Mouse (Mus musculus) MEL (cell line): ENCODE data around the gene Olfr1279. TPM values are rescaled to one million over a fixed set of nuclear protein-coding genes. Genes with fewer than 3 reads are reported as not detected.

Experiments
- DNase-seq: peaks from one replicate; pipeline ENCODE4 v3.0.0; 2011; ENCODE audit warnings: low read depth, low spot score
- H3K27ac ChIP-seq: 2 replicates; pipeline ENCODE4 v1.5.1; 2012; ENCODE audit warnings: low read depth, mild to moderate bottlenecking, control low read depth, low read length, moderate library complexity; ENCODE audit not compliant: control insufficient read depth
- H3K27me3 ChIP-seq, 2 experiments: fragments of 150-350 bp in 1 of 2; sonication (generic) in 1 of 2; 2 replicates each; pipeline ENCODE4 v1.6.1; 2012; ENCODE audit warnings: low read length in 2 of 2, mild to moderate bottlenecking in 2 of 2, improper control_type of control experiment in 1 of 2, moderate library complexity in 1 of 2; ENCODE audit not compliant: insufficient read depth in 2 of 2, control insufficient read depth in 1 of 2
- H3K36me3 ChIP-seq, 2 experiments: 2 replicates each; pipeline ENCODE4 v1.6.1; 2012 to 2014; ENCODE audit warnings: low read length in 2 of 2, improper control_type of control experiment in 1 of 2, inconsistent platforms in 1 of 2, mild to moderate bottlenecking in 1 of 2; ENCODE audit not compliant: insufficient read depth in 2 of 2, control insufficient read depth in 1 of 2
- H3K4me1 ChIP-seq, 2 experiments: fragments of 150-350 bp in 1 of 2; sonication (generic) in 1 of 2; 2 replicates each; pipeline ENCODE4 v1.6.1; 2012; ENCODE audit warnings: low read length in 2 of 2, improper control_type of control experiment in 1 of 2, mild to moderate bottlenecking in 1 of 2; ENCODE audit not compliant: insufficient read depth in 2 of 2, control insufficient read depth in 1 of 2
- H3K4me3 ChIP-seq, 2 experiments: fragments of 150-350 bp in 1 of 2; sonication (generic) in 1 of 2; 2 replicates each; pipeline ENCODE4 v1.5.1; 2012; ENCODE audit warnings: low read depth in 2 of 2, low read length in 2 of 2, mild to moderate bottlenecking in 2 of 2, moderate library complexity in 2 of 2, control low read depth in 1 of 2, improper control_type of control experiment in 1 of 2; ENCODE audit not compliant: control insufficient read depth in 1 of 2, insufficient read depth in 1 of 2
- H3K79me2 ChIP-seq: 2 replicates; pipeline ENCODE4 v1.6.1; 2012; ENCODE audit warnings: mild to moderate bottlenecking, low read length, moderate library complexity; ENCODE audit not compliant: control insufficient read depth, poor library complexity, insufficient read depth
- H3K9ac ChIP-seq: 2 replicates; pipeline ENCODE4 v1.6.1; 2012; ENCODE audit warnings: low read depth, mild to moderate bottlenecking, control low read depth, low read length, moderate library complexity; ENCODE audit not compliant: control insufficient read depth, poor library complexity, severe bottlenecking
- H3K9me3 ChIP-seq: fragments of 150-350 bp; sonication (generic); replicated peaks from 2 replicates; pipeline ENCODE4 v1.6.1; 2012; ENCODE audit warnings: mild to moderate bottlenecking, low read length, improper control_type of control experiment, moderate library complexity; ENCODE audit not compliant: insufficient read depth
- BHLHE40 ChIP-seq: IDR thresholded peaks from 2 replicates; pipeline ENCODE4 v1.6.1; 2012; ENCODE audit warnings: low read depth, mild to moderate bottlenecking, inconsistent platforms, low read length, improper control_type of control experiment, borderline replicate concordance
- CHD2 ChIP-seq: IDR thresholded peaks from 2 replicates; pipeline ENCODE4 v1.6.1; 2011; ENCODE audit warnings: low read length, improper control_type of control experiment
- E2F4 ChIP-seq: IDR thresholded peaks from 2 replicates; pipeline ENCODE4 v1.6.1; 2011; ENCODE audit warnings: low read depth, low read length, improper control_type of control experiment, borderline replicate concordance
- ELF1 ChIP-seq: IDR thresholded peaks from 2 replicates; pipeline ENCODE4 v1.6.1; 2014; ENCODE audit warnings: low read depth, mild to moderate bottlenecking, inconsistent platforms, low read length, improper control_type of control experiment, moderate library complexity
- GATA1 ChIP-seq: IDR thresholded peaks from 2 replicates; pipeline ENCODE4 v1.6.1; 2011; ENCODE audit warnings: low read depth, low read length, improper control_type of control experiment
- HCFC1 ChIP-seq: IDR thresholded peaks from 2 replicates; pipeline ENCODE4 v1.6.1; 2012; ENCODE audit warnings: low read depth, mild to moderate bottlenecking, inconsistent platforms, low read length, improper control_type of control experiment, moderate library complexity
- MAX ChIP-seq: IDR thresholded peaks from 2 replicates; pipeline ENCODE4 v1.6.1; 2011; ENCODE audit warnings: low read length, improper control_type of control experiment
- MAZ ChIP-seq: IDR thresholded peaks from 2 replicates; pipeline ENCODE4 v1.6.1; 2012; ENCODE audit warnings: low read depth, mild to moderate bottlenecking, inconsistent platforms, low read length, improper control_type of control experiment
- MXI1 ChIP-seq: IDR thresholded peaks from 2 replicates; pipeline ENCODE4 v1.6.1; 2011; ENCODE audit warnings: mild to moderate bottlenecking, low read depth, low read length, improper control_type of control experiment
- MYC ChIP-seq: IDR thresholded peaks from 2 replicates; pipeline ENCODE4 v1.6.1; 2011; ENCODE audit warnings: low read depth, mild to moderate bottlenecking, low read length, improper control_type of control experiment, moderate library complexity
- NELFE ChIP-seq: IDR thresholded peaks from 2 replicates; pipeline ENCODE4 v1.6.1; 2011; ENCODE audit warnings: low read depth, low read length, improper control_type of control experiment
- NRF1 ChIP-seq: IDR thresholded peaks from 2 replicates; pipeline ENCODE4 v1.6.1; 2014; ENCODE audit warnings: low read depth, mild to moderate bottlenecking, inconsistent platforms, low read length, improper control_type of control experiment, moderate library complexity; ENCODE audit not compliant: poor library complexity, insufficient read depth, severe bottlenecking
- POLR2A ChIP-seq, 2 experiments: IDR thresholded peaks; 2 replicates each; pipeline ENCODE4 v1.6.1; 2011 to 2012; ENCODE audit warnings: low read length in 2 of 2, mild to moderate bottlenecking in 2 of 2, control low read depth in 1 of 2, improper control_type of control experiment in 1 of 2, low read depth in 1 of 2, moderate library complexity in 1 of 2; ENCODE audit not compliant: control insufficient read depth in 1 of 2, insufficient read depth in 1 of 2, poor library complexity in 1 of 2
- RAD21 ChIP-seq: IDR thresholded peaks from 2 replicates; pipeline ENCODE4 v1.6.1; 2011; ENCODE audit warnings: mild to moderate bottlenecking, low read depth, low read length, improper control_type of control experiment
- RCOR1 ChIP-seq: IDR thresholded peaks from 2 replicates; pipeline ENCODE4 v1.6.1; 2012; ENCODE audit warnings: low read depth, mild to moderate bottlenecking, inconsistent platforms, low read length, improper control_type of control experiment
- SIN3A ChIP-seq: IDR thresholded peaks from 2 replicates; pipeline ENCODE4 v1.6.1; 2012; ENCODE audit warnings: low read length, improper control_type of control experiment, inconsistent platforms
- SMC3 ChIP-seq: IDR thresholded peaks from 2 replicates; pipeline ENCODE4 v1.6.1; 2011; ENCODE audit warnings: low read depth, low read length, improper control_type of control experiment
- TCF12 ChIP-seq: IDR thresholded peaks from 2 replicates; pipeline ENCODE4 v1.6.1; 2014; ENCODE audit warnings: low read depth, mild to moderate bottlenecking, inconsistent platforms, low read length, improper control_type of control experiment, moderate library complexity
- UBTF ChIP-seq: IDR thresholded peaks from 2 replicates; pipeline ENCODE4 v1.6.1; 2012; ENCODE audit warnings: low read depth, mild to moderate bottlenecking, inconsistent platforms, low read length, improper control_type of control experiment, moderate library complexity, borderline replicate concordance; ENCODE audit not compliant: insufficient read depth
- USF1 ChIP-seq: IDR thresholded peaks from 2 replicates; pipeline ENCODE4 v1.6.1; 2014; ENCODE audit warnings: low read depth, mild to moderate bottlenecking, inconsistent platforms, low read length, improper control_type of control experiment, moderate library complexity
- ZC3H11A ChIP-seq: IDR thresholded peaks from 2 replicates; pipeline ENCODE4 v1.6.1; 2012; ENCODE audit warnings: low read depth, mild to moderate bottlenecking, inconsistent platforms, low read length, improper control_type of control experiment
- ZKSCAN1 ChIP-seq: IDR thresholded peaks from 2 replicates; pipeline ENCODE4 v1.6.1; 2012; ENCODE audit warnings: low read depth, mild to moderate bottlenecking, inconsistent platforms, low read length, improper control_type of control experiment, moderate library complexity
- polyA plus RNA-seq, 2 experiments: library from polyadenylated mRNA; stranded (reverse) in 1 of 2; unstranded in 1 of 2; fragments of >175 nt in 1 of 2; fragments of >200 nt in 1 of 2; gene quantifications; 2 replicates each; pipeline versions ENCODE4 v1.2.1 to v1.2.4; 2012; ENCODE audit warnings: low replicate concordance in 2 of 2, low read depth in 1 of 2; ENCODE audit not compliant: insufficient read length in 2 of 2, insufficient read depth in 1 of 2, missing spikeins in 1 of 2
- total RNA-seq: library from RNA; depleted of rRNA; stranded (reverse); fragments of 300-350 nt; gene quantifications from 2 replicates; pipeline ENCODE4 v1.2.3, GENCODE M21; 2012

Gene Olfr1279
- total and polyA plus RNA-seq, 3 experiments = not detected

- no peaks in the 10 kb centered on the region for H3K79me2 ChIP-seq
- no peak within 1 kb of the TSS for H3K4me3 ChIP-seq
- no peaks in the 10 kb centered on the region for H3K27me3 ChIP-seq
- no peak within 1 kb of the TSS for H3K9ac ChIP-seq
- DNase-seq = no peak
- no peaks in the 10 kb centered on the region for H3K4me1 ChIP-seq
- no peaks in the 10 kb centered on the region for H3K9me3 ChIP-seq
- H3K27ac ChIP-seq = no peak within 1 kb of the TSS
- TF ChIP-seq NRF1 (no peak), RAD21 (no peak), ZC3H11A (no peak), MYC (no peak), POLR2A (IDR thresholded peaks at IDR 0.05; ENCODE audit: control insufficient read depth in 1 of 2, insufficient read depth in 1 of 2, low read depth in 1 of 2, low read length in 2 of 2, poor library complexity in 1 of 2) (no peak), ELF1 (no peak), HCFC1 (no peak), MAZ (no peak), ZKSCAN1 (no peak), NELFE (no peak), SMC3 (no peak), GATA1 (no peak), USF1 (no peak), E2F4 (no peak), MXI1 (no peak)
- no peaks in the 10 kb centered on the region for H3K36me3 ChIP-seq
Measured at GRCm38 (mm10) chr2:111289836-111290235, 10.6 kb upstream of the Olfr1279 start, which contains the start of gene Olfr1278. Gene Olfr1278, plus strand, starts transcription at chr2:111290136.

- Histone ChIP-seq H3K9ac (no peak overlapping the region), H3K36me3 (no peaks in the 10 kb centered on the region), H3K4me1 (no peaks in the 10 kb centered on the region), H3K4me3 (no peak overlapping the region), H3K79me2 (no peaks in the 10 kb centered on the region), H3K27ac (no peak overlapping the region), H3K27me3 (no peaks in the 10 kb centered on the region), H3K9me3 (no peaks in the 10 kb centered on the region)
- no peak for DNase-seq
- TF ChIP-seq MAX = no peak
- TF ChIP-seq NRF1 = no peak
- TF ChIP-seq SIN3A = no peak
Measured at GRCm38 (mm10) chr2:111298541-111298940, 1.9 kb upstream of the Olfr1279 start.

GRCm38 (mm10) chr2:111313717-111314116 lies 13.3 kb downstream of the Olfr1279 start, which contains the start of gene Olfr1280:
Gene Olfr1280, plus strand, starts transcription at chr2:111314017.
- Histone ChIP-seq H3K9me3 (no peaks in the 10 kb centered on the region), H3K79me2 (no peaks in the 10 kb centered on the region), H3K9ac (no peak within 1 kb of the TSS), H3K27ac (no peak within 1 kb of the TSS), H3K4me3 (no peak within 1 kb of the TSS), H3K4me1 (no peaks in the 10 kb centered on the region), H3K27me3 (no peaks in the 10 kb centered on the region), H3K36me3 (no peaks in the 10 kb centered on the region)
- no peak for DNase-seq
- TF ChIP-seq E2F4 (no peak), RCOR1 (no peak), SIN3A (no peak), BHLHE40 (no peak), UBTF (no peak), HCFC1 (no peak), TCF12 (no peak), CHD2 (no peak), NELFE (no peak)
